Mouse (Mus musculus) fat pad, adult 2 months (tissue): ENCODE data around the gene Pdia5.

Experiments used
- DNase-seq: peaks from one replicate; pipeline ENCODE4 v3.0.0-alpha.2; 2011; ENCODE audit warnings: low read depth, low spot score; ENCODE audit errors: extremely low read depth

The Pdia5 gene

GRCm38 (mm10) chr16:35363150-35364062, 127.3 kb downstream of the Pdia5 start, which contains the start of gene Sec22a:
Sec22a (minus strand) TSS chr16:35363918.
- DNase-seq = peak; percentile 36

GRCm38 (mm10) chr16:35362221-35362620, 128.5 kb downstream of the Pdia5 start:
- no peak for DNase-seq

- DNase-seq = no peak
These were observed 130.1 kb downstream of the Pdia5 start for GRCm38 (mm10) chr16:35360593-35360992.

GRCm38 (mm10) chr16:35357449-35357848, 133.2 kb downstream of the Pdia5 start:
- DNase-seq = no peak
